Mouse (Mus musculus): ENCODE data around the gene Fbxo41.
A peak's percentile ranks its signal among the peaks of the same experiment; 100 is the strongest.

Gene Fbxo41

DNA sequence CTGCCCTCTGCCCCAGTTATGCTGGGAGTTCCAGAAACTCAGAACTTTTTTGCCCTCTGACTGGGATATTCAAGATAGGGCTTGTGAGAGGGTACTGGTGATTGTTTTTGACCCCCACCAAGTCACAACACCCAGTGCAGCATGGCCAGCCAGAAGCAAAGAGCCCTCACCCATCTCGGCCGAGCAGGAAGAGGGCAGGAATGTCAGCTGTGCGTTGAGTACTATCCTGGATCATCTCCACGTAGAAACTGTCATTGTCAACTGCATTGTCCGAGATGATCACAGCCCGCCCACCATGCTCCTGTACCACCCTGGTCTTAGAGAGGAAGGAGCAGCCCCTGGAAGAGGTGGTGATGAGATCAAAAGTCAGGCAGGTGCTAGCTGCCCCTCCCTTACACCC, 55.4 kb downstream of the Fbxo41 start:
- no peak for DNase-seq (ENCODE audit: low spot score)

DNA sequence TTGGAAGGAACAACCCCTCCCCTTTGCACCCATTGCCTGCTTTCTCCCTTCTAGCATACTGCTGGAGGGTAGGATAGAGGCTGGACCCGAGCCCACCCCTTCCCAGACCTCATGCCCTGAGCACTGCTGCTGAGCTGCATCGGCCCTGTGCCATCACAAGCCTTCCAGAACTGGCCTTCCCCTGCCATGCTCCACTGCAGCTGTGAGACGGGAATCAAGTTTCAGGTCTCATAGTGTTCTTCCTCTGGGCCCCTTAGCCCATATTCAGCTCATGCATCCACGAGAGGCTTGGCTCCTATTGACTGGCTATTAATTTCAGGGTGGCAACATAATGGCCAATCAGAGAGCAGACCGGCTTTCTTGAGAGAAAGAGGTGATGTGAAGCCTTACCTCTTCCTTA, 57.5 kb downstream of the Fbxo41 start:
- no peak for DNase-seq (ENCODE audit: low spot score)

DNA sequence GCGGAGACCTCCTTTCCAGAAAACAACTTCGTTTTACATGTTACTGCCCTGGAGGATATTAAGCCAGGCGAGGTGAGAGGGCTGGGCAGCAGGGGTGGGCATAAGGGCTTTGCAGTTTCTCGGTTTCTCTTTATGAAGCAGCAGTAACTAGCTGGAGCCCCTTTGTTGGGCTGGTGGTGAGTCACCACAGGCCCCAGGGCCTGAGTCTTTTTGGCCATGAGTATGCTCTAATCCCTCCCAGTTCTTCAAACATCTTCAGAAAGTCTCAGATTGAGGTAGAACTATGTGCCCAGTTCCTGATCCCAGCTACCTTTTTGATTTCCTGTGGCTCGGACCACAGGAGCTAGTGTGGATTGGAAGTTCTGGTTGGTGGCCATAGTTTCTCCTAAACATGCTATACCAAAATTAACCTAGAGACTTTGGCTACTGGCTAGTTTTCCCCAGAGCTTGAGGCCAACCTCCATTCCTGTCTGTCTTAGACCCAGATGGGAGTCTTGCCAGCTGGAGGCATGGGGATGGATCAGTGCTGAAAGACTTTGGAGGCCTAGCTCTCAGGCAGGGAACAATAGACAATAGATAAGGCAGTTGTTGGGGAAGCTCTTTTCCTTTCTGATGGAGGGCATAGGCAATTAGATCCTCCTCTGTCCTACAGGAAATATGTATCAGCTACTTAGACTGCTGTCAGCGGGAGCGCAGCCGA, 58.4 kb downstream of the Fbxo41 start:
- no peak for DNase-seq (ENCODE audit: low spot score)

DNA sequence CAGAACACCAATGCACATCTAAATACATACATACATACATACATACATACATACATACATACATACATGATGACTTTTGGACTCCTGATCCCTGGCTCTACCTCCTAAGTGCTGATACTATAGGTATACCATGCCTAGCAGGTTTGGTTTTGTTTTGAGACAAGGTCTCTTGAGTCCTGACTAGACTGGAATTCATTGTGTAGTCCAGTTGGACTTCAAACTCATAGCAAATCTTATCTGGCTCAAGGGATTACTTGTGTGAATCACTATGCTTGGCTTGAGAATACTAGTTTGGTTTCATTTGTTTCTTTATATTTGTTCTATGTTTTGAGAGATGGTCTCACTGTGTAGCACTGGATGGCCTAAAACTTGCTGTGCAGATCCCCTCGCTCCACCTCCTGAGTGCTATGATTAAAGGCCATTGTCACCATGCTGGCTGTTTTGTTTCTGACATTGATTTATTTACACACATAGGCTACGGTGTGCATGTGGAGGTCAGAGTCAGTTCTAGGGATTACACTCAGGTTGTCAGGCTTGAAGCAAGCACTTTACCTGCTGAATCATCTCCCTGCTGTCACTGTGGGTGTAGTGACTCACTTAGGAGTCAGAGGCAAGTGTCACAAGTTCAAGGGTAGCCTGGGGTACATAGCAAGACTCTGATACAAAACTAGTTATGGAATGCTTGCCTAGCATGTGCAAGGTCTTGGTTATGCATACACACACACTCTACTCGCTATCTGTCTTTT, 59.1 kb downstream of the Fbxo41 start:
- DNase-seq (ENCODE audit: low spot score) = no peak

DNA sequence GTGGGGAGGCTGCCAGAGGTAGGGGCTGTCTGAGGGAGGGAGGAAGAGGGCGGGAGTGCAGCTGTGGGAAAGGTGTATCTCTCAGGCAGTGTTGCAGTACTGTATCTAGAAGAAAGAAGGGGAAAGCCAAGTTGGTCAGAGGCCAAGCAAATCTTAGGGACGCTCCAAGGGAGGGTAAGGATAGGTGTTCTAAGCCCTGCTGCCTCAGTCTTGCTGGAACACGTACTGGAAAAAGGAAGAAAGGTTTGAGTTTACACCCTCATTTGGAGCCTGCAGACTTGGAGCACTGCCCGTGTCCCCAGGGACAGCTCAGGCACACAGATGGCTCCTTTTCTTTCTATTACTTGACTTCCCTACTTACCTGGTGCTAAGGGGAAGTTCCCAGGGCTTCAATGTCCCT, 61.7 kb downstream of the Fbxo41 start:
- no peak for DNase-seq (ENCODE audit: low spot score)

DNA sequence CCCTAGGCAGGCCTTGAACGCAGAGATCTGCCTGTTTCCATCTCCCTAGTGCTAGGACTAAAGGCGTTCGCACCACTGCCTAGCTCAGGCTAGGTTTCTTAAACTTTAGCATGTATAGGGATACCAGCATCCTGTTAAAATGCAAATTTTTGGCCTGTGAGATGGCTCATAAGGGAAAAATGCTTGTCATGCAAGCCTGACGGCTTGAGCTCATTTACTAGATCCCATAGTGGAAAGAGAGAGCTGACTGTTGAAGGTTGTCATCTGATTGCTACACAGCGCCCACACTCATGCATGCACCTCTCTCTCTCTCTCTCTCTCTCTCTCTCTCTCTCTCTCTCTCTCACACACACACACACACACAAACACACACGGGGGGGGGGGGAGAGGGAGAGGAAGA, 66.2 kb downstream of the Fbxo41 start:
- no peak for DNase-seq (ENCODE audit: low spot score)

DNA sequence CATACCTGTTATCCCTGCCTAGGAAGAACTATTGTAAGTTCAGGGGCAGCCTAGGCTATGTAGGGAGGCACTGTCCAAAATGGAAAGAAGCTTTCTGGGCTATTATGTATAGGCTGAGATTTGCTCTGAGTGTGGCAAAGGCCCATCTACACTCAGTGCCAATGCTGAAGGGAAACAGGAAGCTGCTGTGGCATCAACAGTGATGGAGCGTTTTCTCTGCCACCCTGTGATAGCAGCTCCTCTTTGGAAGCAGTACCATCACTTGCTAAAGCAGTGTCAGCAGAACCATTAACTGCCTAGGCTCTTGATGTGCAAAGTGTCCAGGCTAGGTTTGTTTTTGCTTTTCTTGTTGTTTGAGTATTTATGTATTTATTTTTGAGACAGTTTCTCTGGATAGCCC, 66.6 kb downstream of the Fbxo41 start:
- no peak for DNase-seq (ENCODE audit: low spot score)

DNA sequence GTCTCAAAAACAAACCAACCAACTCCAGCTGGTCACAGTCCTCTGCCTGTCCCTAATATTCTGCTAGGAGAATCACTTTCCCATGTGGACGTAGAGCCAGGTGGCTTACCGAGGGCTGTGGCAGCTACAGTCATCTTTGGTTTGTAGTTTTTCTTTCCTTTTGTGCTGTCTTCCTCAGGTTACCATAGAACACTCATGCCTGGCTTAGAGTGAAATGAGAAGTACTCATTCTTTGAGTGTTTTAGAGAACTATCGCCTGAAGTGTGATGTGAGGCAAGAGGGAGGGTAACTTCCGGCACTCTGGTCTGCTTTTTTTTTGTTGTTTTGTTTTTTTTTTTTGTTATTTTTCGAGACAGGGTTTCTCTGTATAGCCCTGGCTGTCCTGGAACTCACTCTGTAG, 68.9 kb downstream of the Fbxo41 start:
- DNase-seq (ENCODE audit: low spot score) = no peak

DNA sequence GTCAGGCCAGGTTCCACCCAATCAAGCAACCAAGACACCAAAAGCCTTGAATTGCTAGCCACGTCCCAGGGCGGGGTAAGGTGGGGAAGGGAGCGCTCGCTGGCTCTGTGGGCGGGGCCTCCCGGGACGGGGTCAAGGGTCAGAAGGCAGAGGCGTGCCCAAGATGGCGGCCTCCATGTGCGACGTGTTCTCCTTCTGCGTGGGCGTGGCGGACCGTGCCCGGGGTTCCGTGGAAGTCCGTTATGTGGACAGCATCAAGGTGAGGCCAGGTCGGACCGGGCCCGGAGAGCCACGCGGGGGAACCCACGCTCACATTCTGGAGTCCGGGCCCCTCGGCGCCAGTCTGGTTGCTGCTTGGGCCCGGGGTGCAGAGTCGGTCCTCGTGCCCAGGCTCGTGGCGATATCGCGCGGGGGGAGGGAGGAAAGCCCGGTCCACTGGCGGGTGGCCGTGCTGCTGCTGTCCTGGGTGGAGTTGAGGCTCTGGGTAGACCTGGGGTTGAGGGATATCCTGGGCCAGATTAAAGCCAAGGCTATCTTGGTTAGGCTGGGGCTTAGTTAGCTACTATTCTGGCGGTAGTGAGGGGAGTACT, 70.9 kb downstream of the Fbxo41 start, which contains the start of gene Smyd5:
Gene Smyd5, plus strand, starts transcription at position 148 of the 590 bp plus-strand sequence.
- peak; percentile 81 for DNase-seq (ENCODE audit: low spot score)

DNA sequence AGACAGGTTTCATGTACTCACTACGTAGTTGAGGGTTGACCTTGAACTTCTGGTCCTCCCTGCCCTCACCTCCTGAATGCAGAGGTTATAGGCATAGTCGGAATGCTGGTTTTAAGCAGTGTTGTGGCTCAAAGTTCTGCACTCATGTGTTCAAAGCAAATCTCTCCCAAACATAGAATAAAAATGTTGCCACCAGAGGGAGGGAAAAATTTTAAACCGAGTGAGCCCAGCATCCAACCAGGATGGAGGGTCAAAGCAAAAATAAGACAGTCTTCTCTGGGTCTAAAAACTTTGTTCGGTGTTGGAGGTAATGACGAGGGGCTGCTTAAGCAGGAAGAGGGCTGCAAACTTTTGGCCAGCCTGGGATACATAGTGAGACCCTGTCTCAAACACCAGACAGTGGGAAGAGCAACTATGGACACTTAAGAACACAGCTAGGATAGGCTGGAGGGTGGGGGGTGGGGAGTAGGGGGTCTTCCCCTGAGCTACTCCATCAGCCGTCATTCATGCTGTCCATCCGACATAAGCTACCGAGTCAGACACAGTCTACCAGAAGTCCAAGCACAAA, 71.4 kb downstream of the Fbxo41 start:
- DNase-seq (ENCODE audit: low spot score) = no peak

DNA sequence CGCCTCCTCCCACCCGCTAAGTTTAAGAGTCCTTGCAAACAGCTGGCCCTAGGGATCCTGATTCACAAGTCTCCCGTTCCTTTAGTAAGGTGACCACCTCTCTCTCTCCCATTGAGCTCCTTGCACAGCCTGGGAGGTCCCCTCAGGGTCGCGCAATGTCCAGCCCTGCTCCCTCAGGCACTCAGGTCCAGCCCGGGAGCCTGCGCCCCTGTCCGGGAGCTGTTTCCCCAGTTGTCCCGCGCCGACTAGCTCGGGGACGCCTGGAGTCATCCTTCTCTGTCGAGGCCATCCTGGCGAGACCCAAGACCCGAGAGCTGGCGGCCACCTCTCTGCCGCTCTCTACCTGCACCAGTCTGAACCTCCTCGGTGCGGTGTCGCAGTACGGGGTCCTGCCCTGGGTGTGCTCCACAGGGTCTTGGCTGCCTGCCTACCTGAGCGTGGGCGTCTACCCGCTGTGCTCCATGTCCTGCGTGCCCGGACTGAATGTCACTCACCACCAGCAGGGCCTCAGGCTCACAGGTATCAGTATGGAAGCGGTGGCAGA, 78.9 kb downstream of the Fbxo41 start, which contains the start of gene Noto:
Gene Noto, plus strand, starts transcription at position 51 of the 544 bp plus-strand sequence.
- DNase-seq (ENCODE audit: low spot score) = no peak
